Mouse (Mus musculus): ENCODE data around the gene Rerg.

Gene Rerg

DNA sequence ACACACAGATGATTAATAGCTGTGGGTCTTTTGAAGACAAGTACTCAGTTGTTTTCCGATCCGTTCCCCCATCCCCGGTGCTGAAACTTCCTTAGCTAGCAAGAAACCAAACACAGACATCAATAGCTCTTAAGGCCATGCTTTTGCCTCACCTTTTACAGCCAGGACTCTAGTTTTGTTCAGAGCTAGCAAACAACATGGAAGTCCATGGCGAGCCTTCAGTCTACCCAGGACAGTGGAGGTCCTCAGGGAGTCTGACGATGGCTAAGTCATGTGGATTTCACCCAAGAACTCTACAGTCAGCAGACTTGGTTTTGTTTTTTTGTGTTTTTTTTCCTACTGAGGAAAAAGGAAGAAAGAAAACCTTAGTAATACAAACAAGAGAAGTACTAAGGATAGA lies 43.4 kb downstream of the Rerg start:
- no peak for DNase-seq

GRCm38 (mm10) chr6:137126224-137126623 lies 44.1 kb downstream of the Rerg start:
- DNase-seq = no peak

- DNase-seq = no peak
These were observed 44.9 kb downstream of the Rerg start for GRCm38 (mm10) chr6:137125433-137125832.

- DNase-seq = no peak
These were observed 45.3 kb downstream of the Rerg start for GRCm38 (mm10) chr6:137125006-137125405.

GRCm38 (mm10) chr6:137116849-137117473 lies 53.3 kb downstream of the Rerg start:
- no peak for DNase-seq

DNA sequence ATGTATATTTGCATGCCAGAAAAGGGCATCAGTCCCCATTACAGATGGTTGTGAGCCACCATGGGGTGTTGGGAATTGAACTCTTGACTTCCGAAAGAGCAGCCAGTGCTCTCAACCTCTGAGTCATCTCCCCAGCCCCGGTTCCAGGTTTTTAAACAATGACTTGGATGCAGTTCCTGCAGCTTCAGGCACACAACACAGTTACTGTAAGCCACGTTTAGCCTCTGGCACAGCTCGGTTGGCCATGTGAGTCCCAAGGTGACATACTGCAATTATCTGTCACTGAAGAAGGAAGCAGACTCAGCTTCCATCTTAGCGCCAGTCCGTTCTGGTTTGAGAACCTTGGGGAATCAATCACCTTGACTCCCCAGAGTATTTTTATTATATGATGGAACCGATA lies 55.4 kb downstream of the Rerg start:
- no peak for DNase-seq

DNA sequence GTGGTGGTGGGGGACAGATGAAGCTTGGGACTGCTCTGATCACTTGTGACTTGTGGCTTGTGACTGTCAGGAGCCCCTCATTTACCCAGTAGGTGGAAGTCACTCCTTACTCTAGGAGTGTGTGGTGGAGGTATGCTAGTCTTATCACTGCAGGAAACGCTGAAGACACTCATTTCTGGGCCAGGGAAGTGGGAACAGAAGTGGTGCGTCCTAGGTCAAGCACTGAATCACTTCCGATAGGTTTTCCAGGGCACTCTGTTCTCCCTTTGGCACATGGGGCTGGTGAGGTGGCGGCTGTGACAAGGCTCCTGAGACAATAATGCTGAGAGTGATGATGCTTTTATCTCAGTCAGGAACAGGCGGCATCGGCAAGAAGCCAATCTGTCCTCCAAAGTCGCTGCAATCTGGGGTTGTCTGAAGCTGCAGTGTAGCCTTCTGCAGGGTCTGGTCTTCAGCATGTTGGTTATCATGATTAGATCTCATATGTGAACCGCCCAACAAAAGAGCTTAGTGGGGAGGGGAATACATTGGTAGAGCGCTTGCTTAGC lies 59.0 kb downstream of the Rerg start:
- DNase-seq = peak in 1 of 2 experiments; percentile 18

DNA sequence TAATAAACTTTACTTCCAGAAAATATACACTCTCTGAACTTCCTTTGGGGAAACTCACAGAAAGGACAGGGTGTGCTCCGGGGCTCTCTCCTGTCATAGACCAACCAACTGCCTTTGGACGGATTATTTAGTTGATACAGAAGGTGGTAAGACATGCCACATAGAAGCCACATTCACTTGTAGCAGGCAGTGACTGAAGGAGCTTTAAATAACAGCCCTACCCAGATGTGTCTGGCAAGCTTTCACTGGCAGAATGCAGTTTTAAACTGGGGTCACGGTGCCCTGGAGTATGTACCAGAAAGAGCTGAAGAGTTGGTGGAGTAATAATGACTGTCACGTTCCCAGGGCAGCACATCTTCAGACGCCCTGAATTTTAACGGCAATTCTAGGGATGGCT lies 59.5 kb downstream of the Rerg start:
- DNase-seq = peak in 1 of 2 experiments; percentile 10

DNA sequence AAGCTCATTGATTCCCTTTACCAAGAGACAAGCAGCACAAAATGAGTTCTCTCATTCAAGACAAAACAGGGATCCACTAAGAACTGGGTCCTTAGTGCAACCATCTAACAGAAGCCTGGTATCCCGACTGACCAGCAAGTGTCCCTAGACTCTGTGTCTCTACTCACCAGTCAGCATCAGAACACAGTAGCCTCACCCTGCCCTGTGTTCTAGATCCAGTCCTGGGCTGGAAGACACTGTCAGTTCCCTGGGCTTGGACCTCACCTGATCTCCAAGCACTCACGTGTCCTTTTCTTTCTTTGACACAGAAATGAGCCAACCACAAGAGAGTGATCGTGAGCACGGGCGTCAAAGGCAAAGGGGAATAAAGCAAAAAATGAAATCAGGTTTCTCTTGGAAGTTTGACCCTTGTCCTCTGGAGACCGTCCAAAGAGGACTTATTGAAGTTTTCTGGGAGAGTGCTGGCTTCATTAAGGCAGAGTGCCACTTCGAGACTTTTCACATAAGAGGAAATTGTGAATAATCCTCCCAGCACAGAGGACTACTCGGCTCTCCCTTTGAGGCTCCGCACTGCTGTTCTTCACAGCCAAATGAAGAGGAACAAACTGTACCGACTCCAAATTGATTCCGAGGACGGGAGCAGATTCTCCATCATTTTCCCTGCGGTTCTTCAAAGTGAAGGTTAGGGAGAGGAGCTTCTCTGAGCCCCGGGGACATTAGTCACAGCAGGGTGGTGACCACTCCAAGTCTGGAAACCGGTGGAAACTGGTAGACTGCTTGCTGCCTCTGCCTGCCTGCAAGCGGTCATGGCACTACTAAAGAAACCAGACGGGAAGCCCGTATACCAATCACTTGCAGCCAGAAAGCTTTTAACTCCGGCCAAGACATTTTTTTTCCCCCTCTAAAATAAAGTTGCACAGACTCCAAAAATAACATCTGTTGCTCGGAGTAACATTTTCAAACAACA lies 60.2 kb downstream of the Rerg start:
- DNase-seq = peak; percentile 21 to 51

DNA sequence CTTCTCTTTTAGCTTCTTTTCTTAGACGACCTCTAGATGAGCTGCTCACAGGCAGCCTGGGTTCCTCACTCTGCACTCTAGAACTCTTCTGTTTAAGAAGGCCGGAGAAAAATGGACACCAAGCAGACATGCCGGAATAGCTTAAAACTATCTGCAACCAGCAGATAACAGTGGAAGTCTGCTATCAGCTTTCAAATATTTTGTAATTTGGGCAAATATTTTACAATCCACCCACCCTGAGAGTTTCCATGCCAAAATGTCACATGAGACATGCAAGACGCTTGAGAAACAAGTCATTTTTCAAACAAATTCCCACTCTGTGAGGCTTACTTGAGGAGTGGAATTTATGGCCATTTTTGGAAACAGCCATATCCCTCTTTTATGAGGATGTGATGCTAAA lies 65.0 kb downstream of the Rerg start:
- no peak for DNase-seq

- DNase-seq = no peak
These were observed 67.6 kb downstream of the Rerg start for GRCm38 (mm10) chr6:137102662-137103179.

GRCm38 (mm10) chr6:137101886-137102661 lies 68.2 kb downstream of the Rerg start:
- no peak for DNase-seq

GRCm38 (mm10) chr6:137100259-137100658 lies 70.0 kb downstream of the Rerg start:
- peak in 1 of 2 experiments; percentile 18 for DNase-seq

DNA sequence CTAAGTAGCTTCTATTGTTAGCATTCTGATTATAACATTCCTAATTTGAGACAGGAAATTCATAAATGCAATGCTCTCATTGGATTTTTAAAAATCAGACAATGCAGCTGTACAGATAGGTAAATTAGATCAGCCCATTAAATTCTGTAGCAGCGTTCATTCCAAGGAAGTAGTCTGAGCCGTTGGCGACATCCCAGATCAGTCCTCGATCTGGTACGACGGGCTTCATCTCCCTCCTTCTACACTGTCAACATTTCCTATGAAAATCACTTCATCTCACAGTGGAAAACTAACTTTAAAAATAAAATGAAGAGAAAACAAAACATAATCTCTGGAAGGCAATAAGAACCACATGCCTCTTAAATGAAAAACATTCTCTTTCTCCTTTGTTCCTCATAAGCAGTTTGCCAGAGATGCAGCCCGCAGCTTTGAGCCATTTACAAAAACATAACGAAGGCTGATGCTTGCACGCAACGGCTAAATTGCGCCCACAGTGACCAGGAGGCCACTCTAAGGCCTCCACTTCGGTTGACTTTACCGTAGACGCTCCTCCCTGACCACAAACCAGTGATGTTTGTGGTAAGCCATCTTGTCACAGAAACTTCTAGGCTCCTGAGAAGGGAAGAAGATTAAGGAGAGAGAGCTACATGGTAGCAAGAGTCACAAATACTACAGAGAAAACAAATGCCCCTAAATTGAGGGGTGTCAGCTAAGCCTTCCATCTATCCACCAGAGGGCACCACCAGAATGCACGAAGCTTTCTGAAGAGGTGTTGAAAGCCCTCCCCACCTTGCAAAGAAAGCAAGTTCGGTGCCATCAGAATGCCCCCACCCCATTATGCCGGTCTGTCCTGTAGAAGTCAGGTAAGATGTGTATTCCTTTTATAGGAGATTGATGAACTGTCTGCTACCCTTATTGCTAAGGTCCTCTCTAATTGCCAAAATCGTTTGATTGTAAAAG lies 71.8 kb downstream of the Rerg start:
- peak; percentile 24 to 45 for DNase-seq

DNA sequence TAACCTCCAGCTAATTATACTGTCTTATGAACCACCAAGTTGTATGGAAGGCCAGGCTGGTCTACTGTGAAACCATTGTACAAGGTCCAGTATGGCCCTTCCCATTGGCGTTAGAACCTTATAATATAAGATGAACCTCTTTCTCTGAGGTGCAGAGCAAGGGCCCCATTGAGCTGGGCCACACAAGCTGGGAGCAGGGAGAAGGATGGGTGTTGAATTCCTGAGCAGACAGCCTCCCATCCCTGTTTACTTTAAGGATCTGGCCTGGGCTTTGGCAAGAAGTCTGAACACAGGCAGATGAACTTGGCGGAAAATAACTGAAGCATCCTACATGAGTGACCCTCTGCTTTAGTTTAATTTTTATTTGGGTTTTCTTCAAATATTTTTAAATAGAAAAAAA lies 75.8 kb downstream of the Rerg start:
- DNase-seq = no peak

DNA sequence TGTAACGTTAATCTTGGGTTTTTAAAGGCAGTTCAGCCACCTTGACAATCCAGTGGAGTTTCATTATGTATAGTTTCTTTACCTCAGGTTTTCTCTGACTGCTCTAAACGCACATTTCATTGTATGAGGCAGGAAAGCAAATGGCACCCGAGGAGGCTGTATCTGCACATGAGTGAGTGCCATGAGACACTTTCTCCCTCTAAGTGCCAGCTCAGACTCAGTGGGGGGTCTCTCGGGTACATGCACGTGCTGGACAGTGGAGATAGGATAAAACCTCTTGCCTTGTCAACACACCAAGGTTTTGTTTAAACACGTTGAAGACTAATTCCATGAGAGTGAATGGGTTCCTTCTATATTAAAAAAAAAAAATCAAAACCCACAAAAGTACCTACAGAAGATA lies 81.8 kb downstream of the Rerg start:
- DNase-seq = no peak

DNA sequence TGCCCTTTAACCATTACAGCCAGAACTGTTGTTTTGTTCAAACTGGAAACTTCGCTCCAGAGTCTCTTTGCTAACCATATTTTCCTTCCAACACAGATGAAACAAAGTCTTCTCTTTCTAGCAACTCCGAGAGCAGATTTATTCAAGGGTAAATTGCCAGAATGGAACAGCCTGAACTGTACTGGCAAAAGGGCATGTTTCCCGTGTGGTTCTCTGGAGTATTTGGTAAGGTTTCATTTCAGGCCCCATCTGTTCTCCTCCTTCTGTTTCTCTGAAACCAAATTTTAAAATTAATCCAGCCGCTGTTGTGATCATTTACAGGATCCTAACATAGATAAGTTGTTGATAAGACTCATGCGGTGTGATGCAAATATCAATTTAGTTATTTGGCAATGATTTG lies 82.3 kb downstream of the Rerg start:
- DNase-seq = no peak

DNA sequence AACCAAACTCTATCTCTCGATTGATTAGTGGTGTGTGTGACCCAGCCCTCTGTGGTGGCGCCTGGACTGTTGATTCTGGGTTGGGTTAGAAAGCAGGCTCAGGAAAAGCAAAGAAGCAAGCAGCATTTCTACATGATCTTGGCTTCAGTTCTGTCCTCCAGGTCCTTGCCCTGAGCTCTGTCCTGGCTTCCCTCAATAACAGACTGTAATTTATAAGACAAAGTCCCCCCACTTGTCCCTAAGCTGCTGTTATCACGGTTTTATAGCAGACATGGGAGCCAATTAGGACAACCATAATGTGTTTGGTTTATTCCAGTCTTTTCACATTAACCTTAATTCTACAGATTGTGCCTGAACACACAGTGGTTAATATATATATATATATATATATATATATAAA lies 82.8 kb downstream of the Rerg start:
- no peak for DNase-seq

DNA sequence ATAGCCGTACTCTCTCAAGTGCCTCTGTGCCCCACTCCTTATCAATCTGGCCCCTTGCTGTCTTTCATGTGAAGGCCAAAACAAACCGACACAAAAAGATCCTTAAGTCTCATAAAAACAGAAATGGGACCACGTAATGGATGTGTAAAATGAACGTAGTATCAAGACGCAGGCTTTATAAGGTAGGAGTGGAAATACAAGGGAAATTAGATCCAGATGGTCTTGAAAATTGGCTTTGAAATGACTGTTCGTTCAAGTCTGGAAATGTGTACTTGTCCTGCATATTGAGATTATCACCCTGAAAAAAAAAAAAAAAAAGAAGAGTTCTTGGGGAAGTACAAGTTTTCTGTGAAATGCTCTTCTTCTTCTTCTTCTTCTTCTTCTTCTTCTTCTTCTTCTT lies 90.6 kb downstream of the Rerg start:
- DNase-seq = no peak

DNA sequence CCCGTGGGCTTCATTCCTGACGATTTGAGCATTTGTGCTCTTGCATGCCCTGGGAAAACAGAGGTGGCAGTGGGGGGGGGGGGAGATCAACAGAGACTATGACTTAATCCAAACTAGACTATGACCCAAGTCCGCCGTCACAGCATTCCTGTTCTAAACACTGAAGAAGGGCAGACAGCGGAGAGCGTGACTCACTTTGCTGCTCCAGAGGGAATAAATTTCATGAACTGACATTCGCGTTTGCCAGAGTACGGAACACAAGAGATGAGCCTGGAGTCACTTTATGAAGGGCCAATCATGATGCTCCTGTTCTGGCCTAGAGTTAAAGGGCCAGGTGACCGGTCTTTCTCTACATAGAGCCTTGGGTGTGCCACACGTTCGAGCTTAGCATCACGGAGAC lies 93.6 kb downstream of the Rerg start:
- no peak for DNase-seq

DNA sequence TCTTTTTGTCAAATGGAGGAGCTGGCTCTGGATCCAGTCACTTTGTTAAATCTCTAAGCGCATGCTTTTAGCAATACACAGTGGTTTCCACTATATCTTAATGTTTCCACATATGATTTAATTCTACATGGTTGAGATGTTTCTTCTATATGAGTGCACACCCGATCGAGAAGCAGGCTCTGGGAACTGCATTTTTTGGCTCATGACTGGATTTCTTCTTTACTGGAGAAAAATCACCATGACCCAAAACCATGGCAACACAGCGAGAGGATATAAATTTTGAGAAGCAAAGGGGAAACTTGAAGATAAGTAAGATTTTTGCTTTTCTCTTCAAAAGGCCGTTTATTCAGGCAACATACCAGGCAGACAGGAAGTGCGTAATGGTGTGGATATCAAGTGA lies 94.1 kb downstream of the Rerg start:
- no peak for DNase-seq

DNA sequence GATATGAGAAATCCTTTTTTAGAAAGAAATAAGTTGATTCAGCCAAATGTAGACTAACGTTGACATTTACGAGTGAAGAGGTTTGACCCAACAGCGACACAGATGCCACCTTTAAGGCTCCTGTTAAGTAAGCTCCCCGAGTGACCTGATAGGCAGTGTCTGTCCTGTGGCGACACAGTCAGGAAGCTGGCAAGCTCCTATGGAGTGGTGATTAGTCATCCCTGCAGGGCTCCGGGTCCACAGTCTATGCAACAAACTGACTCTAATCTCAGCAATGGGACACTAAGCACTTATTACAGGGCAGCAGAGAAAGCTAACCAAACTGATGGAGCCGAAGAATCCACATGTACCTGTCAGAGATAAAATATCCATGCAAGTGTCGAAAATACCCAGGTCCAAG lies 98.0 kb downstream of the Rerg start:
- DNase-seq = no peak

Measured in lung, adult 18-20 months (tissue).